Mouse (Mus musculus) stomach, embryonic 16.5 days (tissue): ENCODE data around the gene Fyb2. TPM values are rescaled to one million over a fixed set of nuclear protein-coding genes. Genes with fewer than 3 reads are reported as not detected.

Source experiments
- ATAC-seq: fragments of 200-750 bp; cut with Nextera tagmentation; 2 replicates; pipeline ENCODE4 v1.8.0; 2017; ENCODE audit warnings: moderate number of reproducible peaks, moderate TSS enrichment; ENCODE audit not compliant: insufficient read depth, low FRiP score
- H3K27ac ChIP-seq: fragments of 300-500 bp; sonication (generic); 2 replicates; pipeline ENCODE4 v1.5.1; 2014; ENCODE audit warnings: low read length
- H3K27me3 ChIP-seq: fragments of 300-500 bp; sonication (generic); 2 replicates; pipeline ENCODE4 v1.6.1; 2014; ENCODE audit warnings: low read length, control low read depth, mixed read lengths; ENCODE audit not compliant: control insufficient read depth, insufficient read depth
- H3K36me3 ChIP-seq: fragments of 300-500 bp; sonication (generic); 2 replicates; pipeline ENCODE4 v1.6.1; 2014; ENCODE audit warnings: low read length; ENCODE audit not compliant: control insufficient read depth, insufficient read depth
- H3K4me1 ChIP-seq: fragments of 300-500 bp; sonication (generic); 2 replicates; pipeline ENCODE4 v1.6.1; 2014; ENCODE audit warnings: low read length, control low read depth, mixed read lengths; ENCODE audit not compliant: control insufficient read depth, insufficient read depth
- H3K4me2 ChIP-seq: fragments of 300-500 bp; sonication (generic); 2 replicates; pipeline ENCODE4 v1.6.1; 2014; ENCODE audit warnings: low read depth, low read length, mixed read lengths
- H3K4me3 ChIP-seq: fragments of 300-500 bp; sonication (generic); replicated peaks from 2 replicates; pipeline ENCODE4 v1.5.1; 2014; ENCODE audit warnings: mild to moderate bottlenecking, low read length
- H3K9ac ChIP-seq: fragments of 300-500 bp; sonication (generic); 2 replicates; pipeline ENCODE4 v1.6.1; 2014; ENCODE audit warnings: low read length
- H3K9me3 ChIP-seq: fragments of 300-500 bp; sonication (generic); replicated peaks from 2 replicates; pipeline ENCODE4 v1.6.1; 2016; ENCODE audit warnings: low read length, control low read depth; ENCODE audit not compliant: control insufficient read depth
- WGBS: fragments of 180-500 bp; shearing (Covaris S2); extraction: QIAGEN DNeasy Blood & Tissue Kit; methylation state at CpG from one replicate; pipeline ENCODE4 v1.1.7; 2014; 5-methylcytosine and 5-hydroxymethylcytosine counted together
- polyA plus RNA-seq: library from polyadenylated mRNA; unstranded; fragments of >200 nt; fragmentation: Nextera tagmentation; extraction: Ambion mirVana; gene quantifications from 2 replicates; pipeline ENCODE4 v1.2.1, GENCODE M21; 2015

Gene Fyb2
- polyA plus RNA-seq, 1 experiment from 2014 or later, result 0.09 TPM

DNA sequence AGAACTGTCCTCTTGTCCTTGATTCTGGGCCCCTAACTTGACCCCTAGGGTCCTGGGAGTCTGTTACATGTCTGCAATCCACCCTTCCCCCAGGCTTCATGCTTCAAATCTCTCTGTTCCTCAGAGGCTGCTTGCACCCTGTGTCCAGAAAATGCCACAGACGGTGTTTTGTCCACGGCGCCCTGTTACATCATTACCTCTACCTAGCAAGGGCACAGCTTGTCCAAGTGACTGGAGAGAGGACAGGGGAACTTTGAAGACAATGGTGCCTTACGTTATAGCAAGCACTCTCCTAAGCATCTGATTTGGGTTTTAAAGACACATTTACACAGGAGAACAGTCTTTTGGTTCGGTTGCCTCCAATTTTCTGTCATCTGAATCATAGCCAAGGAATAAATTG, 19.7 kb upstream of the Fyb2 start:
- no peak for ATAC-seq
- Histone ChIP-seq H3K4me3 (no peak overlapping the region), H3K27ac (no peak overlapping the region), H3K27me3 (no peaks in the 10 kb centered on the region), H3K4me1 (no peaks in the 10 kb centered on the region), H3K4me2 (no peak overlapping the region), H3K9ac (no peak overlapping the region), H3K36me3 (no peaks in the 10 kb centered on the region), H3K9me3 (no peaks in the 10 kb centered on the region)
- 74% methylated on average over 5 of the region's 5 CpGs for WGBS

DNA sequence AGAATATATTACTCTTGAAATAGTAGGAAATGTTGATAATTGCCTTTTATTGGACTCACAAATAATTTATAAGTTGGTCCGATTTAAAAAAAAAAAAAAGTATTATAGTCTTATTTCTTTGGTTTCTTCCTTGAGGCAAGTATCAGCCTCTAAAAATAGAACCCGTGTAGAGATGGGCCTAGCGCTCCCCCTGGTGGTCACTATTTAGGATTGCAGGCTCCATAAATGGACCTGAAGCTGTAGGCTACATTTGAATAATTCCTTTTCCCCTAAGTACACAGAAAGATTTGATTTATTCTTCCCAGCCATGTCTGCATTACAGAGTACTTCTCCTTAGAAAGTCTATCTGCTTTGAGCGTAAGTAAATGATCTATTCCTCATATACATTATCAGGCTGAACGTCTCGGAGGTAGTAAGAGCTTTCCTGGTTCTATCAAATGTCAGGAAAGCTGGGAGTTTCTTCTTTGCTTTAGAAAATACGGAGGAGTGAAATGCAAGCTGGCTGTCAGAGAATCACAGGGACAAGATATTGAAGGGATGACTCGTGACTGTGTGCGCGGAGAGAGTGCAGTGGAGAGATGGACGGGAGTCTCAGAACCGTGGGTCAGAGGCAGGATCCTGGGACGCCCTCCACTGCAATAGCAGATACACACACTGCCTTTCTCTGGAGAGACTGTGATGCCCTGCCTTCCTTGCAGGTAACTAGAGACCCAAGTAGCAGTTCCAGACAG, 19.1 kb upstream of the Fyb2 start:
- H3K36me3 ChIP-seq, result no peaks in the 10 kb centered on the region
- H3K9ac ChIP-seq, result no peak overlapping the region
- no peak overlapping the region for H3K27ac ChIP-seq
- no peak overlapping the region for H3K4me2 ChIP-seq
- H3K4me1 ChIP-seq, result no peaks in the 10 kb centered on the region
- H3K9me3 ChIP-seq, result no peaks in the 10 kb centered on the region
- 47% methylated on average over 13 of the region's 13 CpGs for WGBS
- H3K27me3 ChIP-seq, result no peaks in the 10 kb centered on the region
- no peak overlapping the region for H3K4me3 ChIP-seq
- ATAC-seq, result no peak

DNA sequence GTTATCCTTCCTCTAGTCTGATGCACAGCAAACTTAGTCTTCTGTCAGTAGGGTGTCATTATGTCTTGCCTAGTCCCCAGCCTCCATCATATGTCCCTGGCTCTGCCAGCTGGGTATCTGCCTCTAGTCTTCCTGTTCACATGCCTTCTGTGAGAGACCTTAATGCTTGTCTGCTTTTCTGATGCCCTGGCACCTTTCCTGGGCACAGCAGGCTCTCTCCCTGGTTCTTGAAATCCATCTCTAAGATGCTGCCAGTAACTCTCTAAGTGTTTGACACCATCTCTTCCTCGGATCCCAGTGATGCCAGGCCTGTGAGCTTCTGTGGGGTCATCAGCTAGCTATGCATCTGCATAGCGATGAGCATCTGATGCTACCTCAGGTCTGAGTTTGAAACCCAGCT, 10.4 kb upstream of the Fyb2 start:
- 68% methylated on average over 2 of the region's 2 CpGs for WGBS
- ATAC-seq, result no peak
- Histone ChIP-seq H3K9ac (no peak overlapping the region), H3K4me3 (no peak overlapping the region), H3K4me1 (no peaks in the 10 kb centered on the region), H3K27ac (no peak overlapping the region), H3K36me3 (no peaks in the 10 kb centered on the region), H3K27me3 (no peaks in the 10 kb centered on the region), H3K9me3 (no peaks in the 10 kb centered on the region), H3K4me2 (no peak overlapping the region)

GRCm38 (mm10) chr4:104905049-104905448, 8.2 kb upstream of the Fyb2 start:
- no peak overlapping the region for H3K9ac ChIP-seq
- no peak overlapping the region for H3K4me3 ChIP-seq
- no peak for ATAC-seq
- H3K4me2 ChIP-seq, result no peak overlapping the region
- no peaks in the 10 kb centered on the region for H3K27me3 ChIP-seq
- no peaks in the 10 kb centered on the region for H3K9me3 ChIP-seq
- no peaks in the 10 kb centered on the region for H3K36me3 ChIP-seq
- no peak overlapping the region for H3K27ac ChIP-seq
- WGBS, result 86% methylated on average over 6 of the region's 6 CpGs
- H3K4me1 ChIP-seq, result no peaks in the 10 kb centered on the region

DNA sequence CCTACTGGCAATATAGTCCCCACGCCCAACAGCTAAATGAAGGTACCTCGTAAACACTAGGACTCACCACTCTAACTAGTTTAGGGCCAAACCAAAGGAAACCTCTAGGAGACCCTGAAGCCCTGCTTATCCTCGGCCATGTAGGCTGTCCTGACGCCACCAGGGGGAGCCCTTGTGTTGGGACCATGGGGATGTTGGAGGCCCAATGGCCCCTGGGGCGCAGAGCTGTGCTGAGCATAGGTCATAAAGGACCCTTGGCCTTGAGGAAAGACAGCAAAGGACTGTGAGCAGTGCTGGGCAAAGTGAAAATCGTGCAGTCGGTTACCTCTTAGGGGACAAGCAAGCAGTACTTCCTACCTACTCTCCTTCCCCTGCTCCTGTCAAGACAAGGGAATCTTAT, 1.6 kb upstream of the Fyb2 start:
- Histone ChIP-seq H3K4me2 (no peak overlapping the region), H3K4me3 (no peak overlapping the region), H3K27ac (no peak overlapping the region)

DNA sequence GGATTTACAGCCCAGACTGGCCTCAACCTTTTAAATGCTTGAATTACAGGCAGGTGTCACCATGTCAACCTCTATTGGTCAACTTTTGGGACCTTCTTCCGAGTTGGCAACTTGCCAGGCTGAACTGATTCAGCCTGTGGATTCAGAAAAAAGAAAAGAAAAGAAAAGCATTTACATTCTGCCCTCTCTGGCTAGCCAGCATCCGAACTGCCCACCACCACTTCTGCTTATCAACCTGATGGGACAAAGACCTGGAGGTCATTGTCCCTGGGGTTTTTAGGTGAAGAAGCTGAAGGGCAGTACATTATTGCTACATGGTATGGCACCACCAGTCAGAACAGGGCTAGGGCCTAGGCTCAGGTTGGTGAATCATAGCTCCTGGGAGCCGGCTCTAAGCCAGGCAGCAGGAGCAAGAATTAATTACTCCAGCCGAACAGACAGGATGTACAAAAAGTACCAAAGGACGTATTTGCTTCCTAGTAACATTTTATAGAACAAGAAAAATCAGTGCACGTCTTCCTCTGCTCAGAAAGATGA, 1.5 kb downstream of the Fyb2 start:
- no peak overlapping the region for H3K4me2 ChIP-seq
- no peak overlapping the region for H3K9ac ChIP-seq
- no peak overlapping the region for H3K27ac ChIP-seq
- no peak overlapping the region for H3K4me3 ChIP-seq
- no peaks in the 10 kb centered on the region; the same call in 1 of the 2 replicates for H3K4me1 ChIP-seq
- H3K9me3 ChIP-seq, result no peaks in the 10 kb centered on the region
- WGBS, result 58% methylated on average over 6 of the region's 6 CpGs
- no peaks in the 10 kb centered on the region for H3K36me3 ChIP-seq
- no peak for ATAC-seq
- H3K27me3 ChIP-seq, result peaks cover 8% of the 10 kb centered on the region

More for the DNA sequence above, 1.6 kb upstream of the Fyb2 start:
- Histone ChIP-seq H3K9ac (no peak overlapping the region), H3K4me1 (no peaks in the 10 kb centered on the region; the same call in 1 of the 2 replicates), H3K9me3 (no peaks in the 10 kb centered on the region), H3K27me3 (peaks cover 8% of the 10 kb centered on the region), H3K36me3 (no peaks in the 10 kb centered on the region)
- WGBS, result 31% methylated on average over 7 of the region's 7 CpGs
- no peak for ATAC-seq

DNA sequence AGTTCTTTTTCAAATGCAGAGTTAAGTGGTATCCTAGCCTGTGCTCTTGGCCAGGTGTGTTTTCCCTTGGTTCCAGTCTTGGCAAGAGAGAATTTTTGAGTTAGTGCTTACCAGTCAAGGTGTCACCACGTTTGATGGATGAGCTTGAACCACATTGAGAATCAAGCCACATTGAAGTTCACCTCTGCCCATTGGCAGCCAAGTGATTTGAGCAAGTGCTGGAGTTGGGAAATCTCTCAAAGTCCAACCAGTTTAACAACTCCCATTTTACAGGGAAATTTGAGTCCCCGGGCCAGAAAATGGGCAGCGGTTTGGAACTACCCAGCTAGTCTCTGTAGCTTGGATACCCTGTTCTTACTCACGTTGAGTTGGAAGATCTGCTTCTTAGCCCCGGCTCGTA, 4.8 kb downstream of the Fyb2 start:
- WGBS, result 77% methylated on average over 6 of the region's 6 CpGs
- Histone ChIP-seq H3K36me3 (no peaks in the 10 kb centered on the region), H3K9me3 (no peaks in the 10 kb centered on the region), H3K4me1 (no peaks in the 10 kb centered on the region; the same call in 1 of the 2 replicates), H3K9ac (no peak overlapping the region), H3K4me2 (no peak overlapping the region), H3K27me3 (peaks cover 8% of the 10 kb centered on the region), H3K27ac (no peak overlapping the region), H3K4me3 (no peak overlapping the region)
- no peak for ATAC-seq

DNA sequence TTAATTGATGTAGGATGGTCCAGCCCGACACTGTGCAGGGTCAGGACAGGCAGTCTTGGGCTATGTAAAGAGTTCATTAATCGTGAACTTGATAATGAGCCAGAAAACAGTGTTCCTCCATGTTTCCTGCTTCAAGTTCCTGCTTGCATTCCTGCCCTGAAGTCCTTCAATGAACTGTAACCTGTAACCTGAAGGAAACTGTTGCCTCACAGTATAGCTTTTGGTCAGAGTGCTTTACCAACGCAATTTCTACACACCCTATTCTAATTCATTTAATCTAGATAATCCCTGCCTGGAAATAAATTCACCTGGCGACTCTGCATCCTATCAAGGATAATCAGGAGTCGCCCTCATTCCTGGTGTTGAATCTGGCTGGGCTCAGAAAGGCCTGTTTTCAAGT, 12.1 kb downstream of the Fyb2 start:
- Histone ChIP-seq H3K4me3 (no peak overlapping the region), H3K4me1 (no peaks in the 10 kb centered on the region), H3K9ac (no peak overlapping the region), H3K27ac (no peak overlapping the region), H3K9me3 (no peaks in the 10 kb centered on the region), H3K4me2 (no peak overlapping the region), H3K36me3 (no peaks in the 10 kb centered on the region), H3K27me3 (no peaks in the 10 kb centered on the region)
- ATAC-seq, result no peak
- WGBS, result 83% methylated on average over 5 of the region's 5 CpGs

DNA sequence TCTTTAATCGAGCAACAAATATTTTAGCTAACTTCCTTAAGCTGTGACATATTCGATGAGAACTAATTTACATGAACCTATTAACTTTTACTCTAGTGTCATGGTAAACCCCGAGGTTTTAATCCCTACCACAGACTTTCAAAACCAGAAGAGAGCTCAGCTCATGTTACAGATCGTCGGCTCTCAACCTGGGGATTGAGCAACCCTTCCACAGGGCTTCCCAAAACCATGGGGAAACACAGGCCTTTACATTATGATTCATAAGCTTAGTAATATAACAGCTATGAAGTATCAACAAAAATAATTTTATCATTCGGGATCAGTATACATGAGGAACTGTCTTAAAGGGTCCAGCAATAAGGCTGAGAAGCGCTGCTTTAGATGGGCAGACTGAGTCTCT, 15.9 kb downstream of the Fyb2 start:
- Histone ChIP-seq H3K36me3 (no peaks in the 10 kb centered on the region), H3K27me3 (no peaks in the 10 kb centered on the region), H3K9me3 (no peaks in the 10 kb centered on the region), H3K27ac (no peak overlapping the region), H3K4me1 (no peaks in the 10 kb centered on the region), H3K4me2 (no peak overlapping the region), H3K9ac (no peak overlapping the region), H3K4me3 (no peak overlapping the region)
- ATAC-seq, result no peak
- 74% methylated on average over 7 of the region's 7 CpGs for WGBS
